Mouse (Mus musculus): ENCODE measurements around the gene H2-Ab1. TPM values are rescaled to one million over a fixed set of nuclear protein-coding genes. Genes with fewer than 3 reads are reported as not detected.

Gene H2-Ab1
- polyA plus RNA-seq, 2 experiments: 5.6 to 7.6 TPM

GRCm38 (mm10) chr17:34211746-34212365 lies 45.6 kb upstream of the H2-Ab1 start:
- no peaks in the 10 kb centered on the region for H3K9me3 ChIP-seq (ENCODE audit: control insufficient read depth, low read length)
- H3K27me3 ChIP-seq (ENCODE audit: control insufficient read depth, insufficient read depth, low read length): peaks cover 45% of the 10 kb centered on the region
- DNase-seq (ENCODE audit: low spot score): no peak
- no peaks in the 10 kb centered on the region for H3K4me1 ChIP-seq (ENCODE audit: control insufficient read depth, insufficient read depth, low read length)
- no peak overlapping the region for H3K4me3 ChIP-seq (replicated peaks; ENCODE audit: low read length)
- H3K27ac ChIP-seq (replicated peaks; ENCODE audit: low read depth, low read length): no peak overlapping the region
- no peak overlapping the region for H3K4me2 ChIP-seq (replicated peaks; ENCODE audit: low read depth, low read length, severe bottlenecking)
- no peak for ATAC-seq (ENCODE audit: low FRiP score, low read depth)
- no peak for TF ChIP-seq POLR2A (IDR thresholded peaks at IDR 0.05; ENCODE audit: borderline replicate concordance, extremely low read depth, insufficient read depth, insufficient read length)
- WGBS: 18% methylated on average over 23 of the region's 23 CpGs
- no peak overlapping the region for H3K9ac ChIP-seq (ENCODE audit: low read depth, low read length, severe bottlenecking)
- no peaks in the 10 kb centered on the region for H3K36me3 ChIP-seq (ENCODE audit: control insufficient read depth, insufficient read depth, low read length)

DNA sequence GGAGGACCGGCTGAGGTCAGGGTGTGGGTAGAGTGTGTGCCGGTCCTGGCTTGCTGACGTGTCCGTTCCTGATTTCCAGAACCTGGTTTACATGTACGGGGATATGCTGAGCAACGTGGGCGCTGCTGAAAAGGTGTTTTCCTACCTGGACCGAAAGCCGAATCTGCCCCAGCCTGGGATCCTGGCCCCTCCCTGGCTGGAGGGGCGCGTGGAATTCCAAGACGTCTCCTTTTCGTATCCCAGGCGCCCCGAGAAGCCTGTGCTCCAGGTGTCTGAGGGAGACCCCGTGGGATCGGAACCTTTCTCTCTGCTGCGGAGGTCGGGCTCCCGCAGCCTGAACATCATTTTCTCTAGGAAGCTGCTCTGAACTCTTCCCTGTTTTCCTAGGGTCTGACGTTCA lies 43.6 kb upstream of the H2-Ab1 start:
- Histone ChIP-seq H3K4me2 (replicated peaks; ENCODE audit: low read depth, low read length, severe bottlenecking) (peak overlapping the region; percentile 3; the same call in 1 of the 2 replicates), H3K9me3 (ENCODE audit: control insufficient read depth, low read length) (no peaks in the 10 kb centered on the region), H3K4me1 (ENCODE audit: control insufficient read depth, insufficient read depth, low read length) (no peaks in the 10 kb centered on the region), H3K36me3 (ENCODE audit: control insufficient read depth, insufficient read depth, low read length) (no peaks in the 10 kb centered on the region), H3K27me3 (ENCODE audit: control insufficient read depth, insufficient read depth, low read length) (peaks cover 45% of the 10 kb centered on the region), H3K27ac (replicated peaks; ENCODE audit: low read depth, low read length) (no peak overlapping the region), H3K9ac (ENCODE audit: low read depth, low read length, severe bottlenecking) (no peak overlapping the region), H3K4me3 (replicated peaks; ENCODE audit: low read length) (no peak overlapping the region)
- TF ChIP-seq POLR2A (IDR thresholded peaks at IDR 0.05; ENCODE audit: borderline replicate concordance, extremely low read depth, insufficient read depth, insufficient read length): no peak
- no peak for ATAC-seq (ENCODE audit: low FRiP score, low read depth)
- 56% methylated on average over 21 of the region's 21 CpGs for WGBS
- DNase-seq (ENCODE audit: low spot score): no peak

DNA sequence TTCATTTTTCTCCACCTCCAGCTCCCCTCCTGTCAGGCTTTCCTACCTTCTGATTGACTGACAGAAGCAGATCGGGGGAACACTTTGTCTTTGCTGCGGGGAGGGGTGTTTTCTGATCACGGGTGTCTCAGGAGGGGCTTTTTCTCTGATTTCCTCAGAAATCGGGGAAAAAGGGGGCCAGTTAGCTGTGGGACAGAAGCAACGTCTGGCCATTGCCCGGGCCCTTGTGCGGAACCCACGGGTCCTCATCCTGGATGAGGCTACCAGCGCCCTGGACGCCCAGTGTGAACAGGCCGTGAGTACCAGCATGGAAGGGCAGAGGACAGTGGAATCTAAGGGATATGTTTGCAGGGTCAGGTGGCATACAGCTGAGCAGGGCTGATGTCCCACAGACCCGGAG lies 42.3 kb upstream of the H2-Ab1 start:
- Histone ChIP-seq H3K4me1 (ENCODE audit: control insufficient read depth, insufficient read depth, low read length) (no peaks in the 10 kb centered on the region), H3K9me3 (ENCODE audit: control insufficient read depth, low read length) (no peaks in the 10 kb centered on the region), H3K9ac (ENCODE audit: low read depth, low read length, severe bottlenecking) (no peak overlapping the region), H3K27me3 (ENCODE audit: control insufficient read depth, insufficient read depth, low read length) (peaks cover 41% of the 10 kb centered on the region), H3K4me2 (replicated peaks; ENCODE audit: low read depth, low read length, severe bottlenecking) (no peak overlapping the region), H3K36me3 (ENCODE audit: control insufficient read depth, insufficient read depth, low read length) (no peaks in the 10 kb centered on the region), H3K4me3 (replicated peaks; ENCODE audit: low read length) (no peak overlapping the region), H3K27ac (replicated peaks; ENCODE audit: low read depth, low read length) (no peak overlapping the region)
- no peak for DNase-seq (ENCODE audit: low spot score)
- no peak for TF ChIP-seq POLR2A (IDR thresholded peaks at IDR 0.05; ENCODE audit: borderline replicate concordance, extremely low read depth, insufficient read depth, insufficient read length)
- no peak for ATAC-seq (ENCODE audit: low FRiP score, low read depth)
- 86% methylated on average over 12 of the region's 12 CpGs for WGBS

GRCm38 (mm10) chr17:34217216-34217928 lies 40.1 kb upstream of the H2-Ab1 start:
- Histone ChIP-seq H3K9me3 (ENCODE audit: control insufficient read depth, low read length) (no peaks in the 10 kb centered on the region), H3K4me3 (replicated peaks; ENCODE audit: low read length) (no peak overlapping the region), H3K9ac (ENCODE audit: low read depth, low read length, severe bottlenecking) (no peak overlapping the region), H3K36me3 (ENCODE audit: control insufficient read depth, insufficient read depth, low read length) (no peaks in the 10 kb centered on the region), H3K27me3 (ENCODE audit: control insufficient read depth, insufficient read depth, low read length) (peaks cover 21% of the 10 kb centered on the region), H3K4me2 (replicated peaks; ENCODE audit: low read depth, low read length, severe bottlenecking) (no peak overlapping the region), H3K27ac (replicated peaks; ENCODE audit: low read depth, low read length) (no peak overlapping the region), H3K4me1 (ENCODE audit: control insufficient read depth, insufficient read depth, low read length) (no peaks in the 10 kb centered on the region)
- WGBS: 78% methylated on average over 8 of the region's 8 CpGs
- TF ChIP-seq POLR2A (IDR thresholded peaks at IDR 0.05; ENCODE audit: borderline replicate concordance, extremely low read depth, insufficient read depth, insufficient read length): no peak
- DNase-seq (ENCODE audit: low spot score) (no peak), ATAC-seq (ENCODE audit: low FRiP score, low read depth) (no peak)

DNA sequence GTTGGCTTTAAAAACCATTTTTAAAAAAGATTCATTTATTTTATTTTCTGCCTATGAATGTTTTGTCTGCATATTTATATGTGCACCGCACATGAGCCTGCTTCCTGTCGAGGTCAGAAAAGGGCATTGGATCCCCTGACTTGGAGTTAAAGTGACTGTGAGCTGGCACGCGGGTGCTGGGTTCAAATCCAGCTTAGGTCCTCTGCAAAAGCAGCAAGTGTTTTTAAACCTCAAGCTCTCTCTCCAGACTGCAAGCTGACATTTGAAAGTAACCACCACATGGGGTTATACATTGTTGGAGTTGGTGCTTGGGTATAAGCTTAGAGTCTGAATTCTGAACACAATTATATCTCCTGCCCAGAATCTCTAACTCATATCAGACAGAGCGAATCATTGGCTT lies 39.5 kb upstream of the H2-Ab1 start:
- 87% methylated on average over 5 of the region's 5 CpGs for WGBS

More for the DNA sequence above, 39.5 kb upstream of the H2-Ab1 start:
- DNase-seq (ENCODE audit: low spot score) (no peak), ATAC-seq (ENCODE audit: low FRiP score, low read depth) (no peak)
- no peaks in the 10 kb centered on the region for H3K9me3 ChIP-seq (ENCODE audit: control insufficient read depth, low read length)
- H3K4me2 ChIP-seq (replicated peaks; ENCODE audit: low read depth, low read length, severe bottlenecking): no peak overlapping the region
- no peaks in the 10 kb centered on the region for H3K36me3 ChIP-seq (ENCODE audit: control insufficient read depth, insufficient read depth, low read length)
- TF ChIP-seq POLR2A (IDR thresholded peaks at IDR 0.05; ENCODE audit: borderline replicate concordance, extremely low read depth, insufficient read depth, insufficient read length): no peak
- no peak overlapping the region for H3K4me3 ChIP-seq (replicated peaks; ENCODE audit: low read length)
- H3K4me1 ChIP-seq (ENCODE audit: control insufficient read depth, insufficient read depth, low read length): no peaks in the 10 kb centered on the region
- H3K9ac ChIP-seq (ENCODE audit: low read depth, low read length, severe bottlenecking): no peak overlapping the region
- H3K27me3 ChIP-seq (ENCODE audit: control insufficient read depth, insufficient read depth, low read length): peaks cover 16% of the 10 kb centered on the region
- no peak overlapping the region for H3K27ac ChIP-seq (replicated peaks; ENCODE audit: low read depth, low read length)
